Mouse (Mus musculus): ENCODE measurements around the gene Trappc2l. TPM values are rescaled to one million over a fixed set of nuclear protein-coding genes. Genes with fewer than 3 reads are reported as not detected.

The Trappc2l gene
- polyA plus RNA-seq (2015; fragmentation: Nextera tagmentation; extraction: Ambion mirVana), result 50.7 and 61.0 TPM in 2 replicates

GRCm38 (mm10) chr8:122611295-122612133 is at the start of gene Trappc2l, which contains the start of gene Galns:
TSS of gene Trappc2l (plus strand) at chr8:122611640.
TSS of gene Galns (minus strand) at chr8:122611463.

GRCm38 (mm10) chr8:122567361-122568108 is 43.9 kb upstream of the Trappc2l start, which contains the start of gene Cdt1:
TSS of gene Cdt1 (plus strand) at chr8:122568015.

GRCm38 (mm10) chr8:122576648-122577022 is 34.8 kb upstream of the Trappc2l start, which contains the start of gene Aprt:
TSS of gene Aprt (minus strand) at chr8:122576909.

DNA sequence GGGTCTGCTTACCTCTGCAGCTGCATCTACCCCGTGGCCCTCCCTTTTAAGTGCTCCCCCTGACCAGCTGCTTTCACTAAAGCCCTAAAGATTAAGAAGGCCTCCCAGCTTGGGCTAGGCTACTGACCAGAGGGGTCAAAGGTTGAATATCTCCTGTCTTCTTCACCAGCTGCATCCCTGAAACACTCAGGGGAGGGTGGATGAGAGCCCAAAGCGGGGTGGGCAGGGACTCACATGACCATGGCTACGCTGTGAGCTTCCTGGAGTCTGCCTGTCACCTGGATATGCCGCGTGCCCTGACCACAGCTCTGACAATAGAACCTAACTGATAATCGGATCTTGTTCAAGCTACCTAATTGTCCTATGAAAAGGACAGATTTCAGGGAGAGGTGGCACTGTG is 11.3 kb downstream of the Trappc2l start, which contains the start of gene Pabpn1l:
Pabpn1l (minus strand) TSS at position 13 of the 400 bp plus-strand sequence.

Small RNAs within 50 kb of the gene (microRNA-seq; reads per million reads assigned to microRNA genes)
- gene Mir6396, result 0 reads per million in 2 experiments

Other genes starting within 250 kb of the Trappc2l start
- gene Zc3h18, start 235.0 kb upstream of the Trappc2l start, polyA plus RNA-seq (2015; fragmentation: Nextera tagmentation; extraction: Ambion mirVana), result 17.3 and 20.0 TPM in 2 replicates
- not detected in 2 replicates for gene Il17c, start 189.6 kb upstream of the Trappc2l start, polyA plus RNA-seq (2015; fragmentation: Nextera tagmentation; extraction: Ambion mirVana)
- gene Cyba, start 178.7 kb upstream of the Trappc2l start, polyA plus RNA-seq (2015; fragmentation: Nextera tagmentation; extraction: Ambion mirVana), result 136 and 150 TPM in 2 replicates
- 9.0 and 12.3 TPM in 2 replicates for gene Mvd, start 168.2 kb upstream of the Trappc2l start, polyA plus RNA-seq (2015; fragmentation: Nextera tagmentation; extraction: Ambion mirVana)
- 7.4 and 8.9 TPM in 2 replicates for gene Snai3, start 150.9 kb upstream of the Trappc2l start, polyA plus RNA-seq (2015; fragmentation: Nextera tagmentation; extraction: Ambion mirVana)
- gene Rnf166, start 135.6 kb upstream of the Trappc2l start, polyA plus RNA-seq (2015; fragmentation: Nextera tagmentation; extraction: Ambion mirVana), result 47.5 and 50.2 TPM in 2 replicates
- 19.5 and 25.7 TPM in 2 replicates for gene Ctu2, start 135.5 kb upstream of the Trappc2l start, polyA plus RNA-seq (2015; fragmentation: Nextera tagmentation; extraction: Ambion mirVana)
- gene Piezo1, start 60.3 kb upstream of the Trappc2l start, polyA plus RNA-seq (2015; fragmentation: Nextera tagmentation; extraction: Ambion mirVana), result 10.5 and 13.1 TPM in 2 replicates
- 7.2 and 9.0 TPM in 2 replicates for gene Cdt1, start 43.6 kb upstream of the Trappc2l start, polyA plus RNA-seq (2015; fragmentation: Nextera tagmentation; extraction: Ambion mirVana)
- 60.6 and 73.1 TPM in 2 replicates for gene Aprt, start 34.7 kb upstream of the Trappc2l start, polyA plus RNA-seq (2015; fragmentation: Nextera tagmentation; extraction: Ambion mirVana)
- 6.2 and 8.3 TPM in 2 replicates for gene Galns, start 177 bp upstream of the Trappc2l start, polyA plus RNA-seq (2015; fragmentation: Nextera tagmentation; extraction: Ambion mirVana)
- gene Pabpn1l, start 11.1 kb downstream of the Trappc2l start, polyA plus RNA-seq (2015; fragmentation: Nextera tagmentation; extraction: Ambion mirVana), result not detected in 2 replicates
- gene Cbfa2t3, start 87.5 kb downstream of the Trappc2l start, polyA plus RNA-seq (2015; fragmentation: Nextera tagmentation; extraction: Ambion mirVana), result 5.3 and 6.0 TPM in 2 replicates
- gene Acsf3, start 163.8 kb downstream of the Trappc2l start, polyA plus RNA-seq (2015; fragmentation: Nextera tagmentation; extraction: Ambion mirVana), result 14.0 and 14.7 TPM in 2 replicates
- 55.4 and 60.2 TPM in 2 replicates for gene Cdh15, start 236.3 kb downstream of the Trappc2l start, polyA plus RNA-seq (2015; fragmentation: Nextera tagmentation; extraction: Ambion mirVana)